Mouse (Mus musculus) forebrain, embryonic 12.5 days (tissue): ENCODE measurements around the gene Mzf1. TPM values are rescaled to one million over a fixed set of nuclear protein-coding genes. Genes with fewer than 3 reads are reported as not detected.
A peak's percentile ranks its signal among the peaks of the same experiment; 100 is the strongest.

Experiments used
- ATAC-seq: fragments of 200-750 bp; cut with Nextera tagmentation; 2 replicates; pipeline ENCODE4 v1.8.0; 2017; ENCODE audit warnings: moderate TSS enrichment; ENCODE audit not compliant: low FRiP score
- H3K27ac ChIP-seq: fragments of 300-500 bp; sonication (generic); 2 replicates; pipeline ENCODE4 v1.5.1; 2016; ENCODE audit warnings: mild to moderate bottlenecking
- H3K27me3 ChIP-seq: fragments of 300-500 bp; sonication (generic); 2 replicates; pipeline ENCODE4 v1.6.1; 2016; ENCODE audit warnings: mild to moderate bottlenecking
- H3K36me3 ChIP-seq: fragments of 300-500 bp; sonication (generic); replicated peaks from 2 replicates; pipeline ENCODE4 v1.6.1; 2016; ENCODE audit warnings: mild to moderate bottlenecking
- H3K4me1 ChIP-seq: fragments of 300-500 bp; sonication (generic); 2 replicates; pipeline ENCODE4 v1.6.1; 2016
- H3K4me2 ChIP-seq: fragments of 300-500 bp; sonication (generic); 2 replicates; pipeline ENCODE4 v1.6.1; 2016; ENCODE audit warnings: mild to moderate bottlenecking, moderate library complexity
- H3K4me3 ChIP-seq: fragments of 300-500 bp; sonication (generic); replicated peaks from 2 replicates; pipeline ENCODE4 v1.5.1; 2016; ENCODE audit warnings: mild to moderate bottlenecking
- H3K9ac ChIP-seq: fragments of 300-500 bp; sonication (generic); 2 replicates; pipeline ENCODE4 v1.6.1; 2016; ENCODE audit warnings: mild to moderate bottlenecking
- H3K9me3 ChIP-seq: fragments of 300-500 bp; sonication (generic); 2 replicates; pipeline ENCODE4 v1.6.1; 2016
- WGBS: fragments of 180-500 bp; shearing (Covaris S2); methylation state at CpG from one replicate; pipeline ENCODE4 v1.1.7; 2016; 5-methylcytosine and 5-hydroxymethylcytosine counted together
- polyA plus RNA-seq: library from polyadenylated mRNA; unstranded; fragments of >200 nt; fragmentation: Nextera tagmentation; extraction: Ambion mirVana; gene quantifications from 2 replicates; pipeline ENCODE4 v1.2.1, GENCODE M21; 2016

Mzf1 gene
- polyA plus RNA-seq, 1 experiment from 2014 or later: 5.4 TPM

GRCm38 (mm10) chr7:13013671-13014070 lies 40.9 kb downstream of the Mzf1 start:
- Histone ChIP-seq H3K4me2 (no peak overlapping the region), H3K27ac (no peak overlapping the region), H3K4me1 (peaks cover 10% of the 10 kb centered on the region), H3K36me3 (no peaks in the 10 kb centered on the region), H3K4me3 (no peak overlapping the region), H3K27me3 (no peaks in the 10 kb centered on the region), H3K9ac (no peak overlapping the region), H3K9me3 (no peaks in the 10 kb centered on the region)
- WGBS: 69% methylated on average over 4 of the region's 4 CpGs
- no peak for ATAC-seq

GRCm38 (mm10) chr7:13010005-13010908 lies 44.3 kb downstream of the Mzf1 start, which contains the start of gene Zbtb45:
Zbtb45 (minus strand) TSS chr7:13010034.
- Histone ChIP-seq H3K4me2 (peak within 1 kb of the TSS; percentile 73), H3K27ac (peak within 1 kb of the TSS; percentile 97), H3K9me3 (no peaks in the 10 kb centered on the region), H3K9ac (peak within 1 kb of the TSS; percentile 82), H3K36me3 (peaks cover 26% of the 10 kb centered on the region), H3K4me3 (peak within 1 kb of the TSS; percentile 63), H3K27me3 (peaks cover 13% of the 10 kb centered on the region), H3K4me1 (peaks cover 28% of the 10 kb centered on the region)
- no peak for ATAC-seq
- WGBS: 15% methylated on average over 26 of the region's 26 CpGs

GRCm38 (mm10) chr7:13009143-13010004 lies 45.2 kb downstream of the Mzf1 start:
- Histone ChIP-seq H3K4me1 (peaks cover 28% of the 10 kb centered on the region), H3K27ac (peak overlapping the region; percentile 97), H3K9me3 (no peaks in the 10 kb centered on the region), H3K36me3 (peaks cover 33% of the 10 kb centered on the region), H3K4me3 (peak overlapping the region; percentile 63), H3K4me2 (peak overlapping the region; percentile 73), H3K9ac (peak overlapping the region; percentile 82), H3K27me3 (peaks cover 13% of the 10 kb centered on the region)
- WGBS: under 1% methylated on average over 42 of the region's 42 CpGs
- peak; percentile 92 for ATAC-seq

GRCm38 (mm10) chr7:13007341-13008092 lies 47.0 kb downstream of the Mzf1 start:
- 45% methylated on average over 57 of the region's 57 CpGs for WGBS
- H3K36me3 ChIP-seq: peaks cover 33% of the 10 kb centered on the region
- H3K4me3 ChIP-seq: peak overlapping the region; percentile 13
- H3K27ac ChIP-seq: 0 out of 2 replicates have a peak overlapping the region, but pooled peaks have one; percentile 36
- peak overlapping the region; percentile 25; the same call in 1 of the 2 replicates for H3K4me2 ChIP-seq
- H3K27me3 ChIP-seq: peaks cover 13% of the 10 kb centered on the region
- ATAC-seq: no peak
- peaks cover 28% of the 10 kb centered on the region for H3K4me1 ChIP-seq
- no peaks in the 10 kb centered on the region for H3K9me3 ChIP-seq
- peak overlapping the region; percentile 54; the same call in 1 of the 2 replicates for H3K9ac ChIP-seq

- H3K27me3 ChIP-seq: peaks cover 13% of the 10 kb centered on the region
- ATAC-seq: no peak
- no peaks in the 10 kb centered on the region for H3K9me3 ChIP-seq
- no peak overlapping the region for H3K4me2 ChIP-seq
- H3K4me1 ChIP-seq: peaks cover 28% of the 10 kb centered on the region
- H3K36me3 ChIP-seq: peaks cover 33% of the 10 kb centered on the region
- 90% methylated on average over 10 of the region's 10 CpGs for WGBS
- H3K27ac ChIP-seq: no peak overlapping the region
- no peak overlapping the region for H3K4me3 ChIP-seq
- H3K9ac ChIP-seq: no peak overlapping the region
These were observed 48.0 kb downstream of the Mzf1 start for GRCm38 (mm10) chr7:13006531-13006930.

- peaks cover 13% of the 10 kb centered on the region for H3K27me3 ChIP-seq
- no peak overlapping the region for H3K4me2 ChIP-seq
- ATAC-seq: no peak
- H3K9ac ChIP-seq: no peak overlapping the region
- H3K36me3 ChIP-seq: peaks cover 33% of the 10 kb centered on the region
- H3K27ac ChIP-seq: no peak overlapping the region
- H3K9me3 ChIP-seq: no peaks in the 10 kb centered on the region
- WGBS: 91% methylated on average over 17 of the region's 17 CpGs
- H3K4me1 ChIP-seq: peaks cover 28% of the 10 kb centered on the region
- H3K4me3 ChIP-seq: no peak overlapping the region
These were observed 48.6 kb downstream of the Mzf1 start for GRCm38 (mm10) chr7:13006011-13006410.

- H3K36me3 ChIP-seq: peaks cover 33% of the 10 kb centered on the region
- 79% methylated on average over 5 of the region's 5 CpGs for WGBS
- H3K4me2 ChIP-seq: no peak overlapping the region
- peaks cover 15% of the 10 kb centered on the region for H3K4me1 ChIP-seq
- no peak overlapping the region for H3K4me3 ChIP-seq
- no peak overlapping the region for H3K27ac ChIP-seq
- no peak overlapping the region for H3K9ac ChIP-seq
- no peak for ATAC-seq
- no peaks in the 10 kb centered on the region for H3K9me3 ChIP-seq
- peaks cover 13% of the 10 kb centered on the region for H3K27me3 ChIP-seq
These were observed 51.2 kb downstream of the Mzf1 start for GRCm38 (mm10) chr7:13003380-13003779.

- no peaks in the 10 kb centered on the region for H3K27me3 ChIP-seq
- 90% methylated on average over 1 of the region's 1 CpGs for WGBS
- H3K9me3 ChIP-seq: no peaks in the 10 kb centered on the region
- H3K27ac ChIP-seq: no peak overlapping the region
- no peak overlapping the region for H3K4me3 ChIP-seq
- H3K36me3 ChIP-seq: peaks cover 19% of the 10 kb centered on the region
- no peak overlapping the region for H3K9ac ChIP-seq
- no peak for ATAC-seq
- no peaks in the 10 kb centered on the region for H3K4me1 ChIP-seq
- no peak overlapping the region for H3K4me2 ChIP-seq
These were observed 53.0 kb downstream of the Mzf1 start for GRCm38 (mm10) chr7:13001584-13001983.

- H3K4me1 ChIP-seq: no peaks in the 10 kb centered on the region
- H3K27ac ChIP-seq: no peak within 1 kb of the TSS
- H3K4me3 ChIP-seq: no peak within 1 kb of the TSS
- no peaks in the 10 kb centered on the region; the same call in 1 of the 2 replicates for H3K36me3 ChIP-seq
- H3K9me3 ChIP-seq: no peaks in the 10 kb centered on the region
- 72% methylated on average over 3 of the region's 3 CpGs for WGBS
- no peak within 1 kb of the TSS for H3K4me2 ChIP-seq
- no peak for ATAC-seq
- 0 out of 2 replicates have a peak, but pooled peaks cover 4% of the 10 kb centered on the region for H3K27me3 ChIP-seq
- no peak within 1 kb of the TSS for H3K9ac ChIP-seq
These were observed 55.7 kb downstream of the Mzf1 start, which contains the start of gene Trim28 for GRCm38 (mm10) chr7:12998851-12999250. Trim28 (plus strand) TSS chr7:12999114.

GRCm38 (mm10) chr7:12998053-12998452 lies 56.5 kb downstream of the Mzf1 start, which contains the start of gene Slc27a5:
Slc27a5 (minus strand) TSS chr7:12998192.
- Histone ChIP-seq H3K9me3 (no peaks in the 10 kb centered on the region), H3K27me3 (0 out of 2 replicates have a peak, but pooled peaks cover 4% of the 10 kb centered on the region), H3K36me3 (no peaks in the 10 kb centered on the region; the same call in 1 of the 2 replicates), H3K27ac (no peak within 1 kb of the TSS), H3K4me3 (no peak within 1 kb of the TSS), H3K4me2 (no peak within 1 kb of the TSS), H3K9ac (no peak within 1 kb of the TSS), H3K4me1 (no peaks in the 10 kb centered on the region)
- WGBS: 76% methylated on average over 5 of the region's 5 CpGs
- ATAC-seq: no peak

- H3K9ac ChIP-seq: no peak overlapping the region
- H3K27ac ChIP-seq: no peak overlapping the region
- no peak overlapping the region for H3K4me2 ChIP-seq
- 0 out of 2 replicates have a peak, but pooled peaks cover 4% of the 10 kb centered on the region for H3K27me3 ChIP-seq
- H3K4me3 ChIP-seq: no peak overlapping the region
- 70% methylated on average over 5 of the region's 5 CpGs for WGBS
- H3K9me3 ChIP-seq: no peaks in the 10 kb centered on the region
- no peaks in the 10 kb centered on the region for H3K4me1 ChIP-seq
- no peaks in the 10 kb centered on the region for H3K36me3 ChIP-seq
- ATAC-seq: no peak
These were observed 57.3 kb downstream of the Mzf1 start for GRCm38 (mm10) chr7:12997230-12997629.
